Mouse (Mus musculus) Muller cell, postnatal 12 days (primary cell): ENCODE results near the gene Gm4779.
"Not testable (repeated sequence)": the region's sequence is repeated elsewhere in the genome, so short reads cannot be mapped to it uniquely, and the experiment has no call there.

ENCODE experiments used
- DNase-seq: peaks from one replicate; pipeline ENCODE4 v3.0.0-alpha.2; 2015; ENCODE audit errors: inconsistent ontology term

The Gm4779 gene

DNA sequence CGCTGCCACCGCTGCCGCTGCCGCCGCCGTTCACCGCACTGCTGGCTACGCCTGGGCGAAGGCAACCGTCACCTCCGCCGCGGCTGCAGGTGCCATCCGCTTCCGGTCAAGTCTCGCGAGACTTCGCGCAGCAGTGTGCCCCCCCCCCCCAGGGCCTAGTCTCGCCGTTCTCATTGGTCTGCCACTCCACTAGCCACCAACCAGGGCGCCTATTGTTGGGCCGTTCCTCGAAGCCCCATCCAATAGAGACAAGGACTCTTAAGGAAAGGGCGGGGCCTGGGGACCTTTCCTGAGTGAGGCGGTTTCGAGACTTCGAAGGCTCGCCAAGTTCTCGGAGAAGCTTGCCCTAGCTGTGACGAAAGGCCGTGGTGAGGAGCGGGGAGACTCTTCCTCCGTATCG is at the start of gene Gm4779, which contains the start of gene 8030474K03Rik:
Gene Gm4779, minus strand, starts transcription at position 82 of the 400 bp plus-strand sequence.
Gene 8030474K03Rik, plus strand, starts transcription at position 315 of the 400 bp plus-strand sequence.
- no peak for DNase-seq

DNA sequence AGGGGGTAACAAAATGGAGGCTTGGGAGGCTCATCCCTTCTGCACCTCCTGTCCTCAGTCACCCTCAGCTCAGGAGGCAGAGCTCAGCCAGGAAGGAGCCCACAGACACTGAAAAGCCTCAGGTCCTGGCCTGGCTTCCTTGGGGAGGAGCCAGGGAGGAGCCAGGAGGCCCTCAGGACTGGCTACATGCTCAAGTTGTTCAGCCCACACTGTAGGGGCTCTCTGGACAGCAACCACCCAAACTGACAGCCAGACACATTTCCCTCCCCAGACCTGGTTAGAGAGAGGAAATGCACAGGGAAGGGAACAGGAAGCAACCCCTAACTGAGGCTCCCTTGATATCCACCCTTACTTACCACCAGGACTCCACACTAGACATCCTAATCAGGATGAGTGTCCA is 25.8 kb upstream of the Gm4779 start:
- not testable (repeated sequence) for DNase-seq

DNA sequence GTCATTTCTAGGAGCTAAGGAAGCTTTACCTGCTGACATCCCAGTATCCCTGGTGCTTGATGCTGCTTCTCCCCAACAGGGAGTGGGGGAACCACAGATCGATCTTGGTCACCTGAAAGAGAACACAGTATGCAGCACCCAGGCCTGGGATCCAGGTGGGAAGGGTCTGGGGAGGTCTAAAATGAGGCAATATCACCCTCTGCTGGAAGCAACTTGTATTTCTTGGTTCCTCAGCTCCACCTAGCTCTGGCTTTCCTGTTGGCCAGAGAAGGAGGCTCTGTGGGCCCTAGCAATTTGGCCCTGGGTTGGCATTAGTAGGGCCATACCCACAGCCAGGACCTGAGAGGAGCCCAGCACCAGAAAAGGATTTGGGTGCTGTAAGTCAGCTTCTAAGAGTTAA is 24.9 kb upstream of the Gm4779 start:
- DNase-seq = no peak

GRCm38 (mm10) chrX:101811750-101812149 is 17.5 kb upstream of the Gm4779 start:
- peak; percentile 5 for DNase-seq

GRCm38 (mm10) chrX:101805512-101805911 is 11.3 kb upstream of the Gm4779 start:
- DNase-seq = no peak

GRCm38 (mm10) chrX:101791551-101791950 is 2.7 kb downstream of the Gm4779 start:
- no peak for DNase-seq

DNA sequence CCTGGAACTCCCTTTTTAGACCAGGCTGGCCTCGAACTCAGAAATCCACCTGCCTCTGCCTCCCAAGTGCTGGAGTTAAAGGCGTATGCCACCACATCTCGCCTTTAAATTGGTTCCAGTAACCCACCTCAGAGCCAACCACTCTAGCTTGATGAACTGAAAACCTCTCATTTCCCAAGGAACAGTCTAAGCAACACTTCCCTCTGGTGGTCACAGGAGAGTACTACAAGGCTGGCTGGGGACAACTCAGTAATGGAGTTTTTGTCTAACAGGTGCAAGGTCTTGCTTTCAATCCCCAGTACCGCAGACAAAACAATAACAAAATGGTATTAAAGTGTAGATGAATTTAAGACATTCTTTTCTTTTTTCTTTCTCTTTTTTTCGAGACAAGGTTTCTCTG is 22.2 kb downstream of the Gm4779 start:
- peak; percentile 10 for DNase-seq

- no peak for DNase-seq
Observed at GRCm38 (mm10) chrX:101770307-101770706, 23.9 kb downstream of the Gm4779 start.

DNA sequence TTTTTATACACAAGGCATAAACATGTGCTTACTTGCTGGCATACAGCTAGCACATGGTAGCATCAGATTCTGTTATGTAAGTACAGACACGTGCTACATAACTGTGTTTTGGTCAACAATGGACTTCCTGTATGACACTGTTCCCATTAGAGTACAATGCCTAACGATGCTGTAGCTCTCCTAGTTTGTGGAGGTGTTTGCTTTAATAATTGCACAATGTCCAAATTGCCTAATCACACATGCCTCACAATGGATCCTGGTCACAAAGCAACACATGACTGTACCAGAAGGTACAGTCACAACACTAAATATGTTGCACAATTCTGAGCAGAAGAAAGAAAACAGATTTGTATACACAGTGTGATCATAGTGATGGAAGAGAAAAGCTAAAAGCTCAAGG is 24.7 kb downstream of the Gm4779 start:
- DNase-seq = peak; percentile 42

DNA sequence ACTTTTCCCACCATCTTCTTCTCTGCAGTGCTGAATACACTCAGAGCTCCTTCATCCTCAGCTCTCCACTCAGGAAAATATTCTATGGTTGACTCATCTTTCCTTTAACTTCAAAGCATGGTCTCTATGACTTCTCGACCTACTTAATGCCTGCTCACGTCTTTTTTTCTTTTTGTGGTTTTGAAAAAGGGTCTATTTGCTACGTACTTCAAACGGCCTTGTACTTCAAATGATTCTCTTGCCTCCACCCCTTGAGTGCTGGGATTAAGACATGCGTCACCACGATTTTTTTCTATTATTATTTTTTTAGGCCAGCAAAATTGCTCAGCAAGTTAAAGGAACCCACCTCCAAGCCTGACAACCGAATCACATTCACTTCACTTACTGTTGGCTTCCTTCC is 26.9 kb downstream of the Gm4779 start:
- no peak for DNase-seq

DNA sequence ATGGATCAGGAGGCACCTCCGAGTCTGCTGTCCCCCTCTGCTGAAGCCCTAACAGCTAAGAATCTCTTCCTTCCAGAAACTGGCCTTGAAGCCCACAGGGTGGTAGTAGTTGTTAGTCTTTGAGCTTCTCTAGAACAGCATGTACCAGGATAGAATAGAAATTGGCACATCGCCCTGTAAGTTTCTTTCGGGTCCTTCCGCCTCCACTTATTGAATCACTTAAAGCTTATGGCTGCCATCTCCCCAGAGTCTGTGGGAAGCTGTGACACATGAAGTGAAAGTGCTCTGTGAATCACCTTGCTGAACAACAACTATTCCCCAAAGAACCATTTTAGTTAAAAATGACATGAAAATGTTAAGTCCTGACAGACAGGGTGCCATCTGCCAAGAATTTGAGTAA is 29.1 kb downstream of the Gm4779 start:
- DNase-seq = no peak

GRCm38 (mm10) chrX:101764621-101765020 is 29.6 kb downstream of the Gm4779 start:
- DNase-seq = no peak

DNA sequence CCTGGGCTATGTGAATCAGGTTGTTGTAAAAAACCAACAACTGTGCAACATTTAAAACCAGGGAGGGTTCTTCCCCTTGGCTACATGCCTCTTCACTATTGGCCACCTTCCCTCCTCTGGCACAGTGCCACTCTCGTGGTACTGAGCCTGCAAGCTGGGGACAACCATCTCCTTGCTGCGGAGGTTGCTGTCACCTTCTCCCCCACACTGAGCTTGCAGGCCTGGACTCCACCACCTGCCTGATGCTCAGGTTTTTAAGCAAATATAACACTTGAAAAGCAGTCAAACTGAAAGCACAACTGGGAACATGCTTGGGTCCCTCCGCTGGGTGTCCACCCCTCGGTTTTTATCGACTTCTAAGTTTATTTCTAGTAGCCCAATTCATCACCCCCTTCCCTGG is 39.7 kb downstream of the Gm4779 start:
- no peak for DNase-seq

- no peak for DNase-seq
Observed at GRCm38 (mm10) chrX:101750144-101750543, 44.1 kb downstream of the Gm4779 start.

DNA sequence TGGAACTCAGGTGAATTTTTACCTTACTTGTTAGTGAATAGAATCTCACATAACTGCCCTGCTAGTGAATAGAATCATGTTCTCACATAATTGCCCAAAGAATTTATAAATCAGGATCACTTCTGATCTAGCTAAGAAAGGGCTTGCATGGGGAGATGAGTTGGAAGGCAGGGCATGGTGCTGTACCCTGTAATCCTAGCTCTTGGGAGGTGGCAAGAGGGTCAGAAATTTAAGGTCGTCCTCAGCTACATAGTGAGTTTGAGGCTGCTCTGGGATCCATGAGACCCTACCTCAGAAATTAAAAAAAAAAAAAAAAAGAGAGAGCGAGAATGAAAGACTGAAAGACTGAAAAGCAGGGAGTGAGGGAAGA is 53.2 kb downstream of the Gm4779 start:
- no peak for DNase-seq

DNA sequence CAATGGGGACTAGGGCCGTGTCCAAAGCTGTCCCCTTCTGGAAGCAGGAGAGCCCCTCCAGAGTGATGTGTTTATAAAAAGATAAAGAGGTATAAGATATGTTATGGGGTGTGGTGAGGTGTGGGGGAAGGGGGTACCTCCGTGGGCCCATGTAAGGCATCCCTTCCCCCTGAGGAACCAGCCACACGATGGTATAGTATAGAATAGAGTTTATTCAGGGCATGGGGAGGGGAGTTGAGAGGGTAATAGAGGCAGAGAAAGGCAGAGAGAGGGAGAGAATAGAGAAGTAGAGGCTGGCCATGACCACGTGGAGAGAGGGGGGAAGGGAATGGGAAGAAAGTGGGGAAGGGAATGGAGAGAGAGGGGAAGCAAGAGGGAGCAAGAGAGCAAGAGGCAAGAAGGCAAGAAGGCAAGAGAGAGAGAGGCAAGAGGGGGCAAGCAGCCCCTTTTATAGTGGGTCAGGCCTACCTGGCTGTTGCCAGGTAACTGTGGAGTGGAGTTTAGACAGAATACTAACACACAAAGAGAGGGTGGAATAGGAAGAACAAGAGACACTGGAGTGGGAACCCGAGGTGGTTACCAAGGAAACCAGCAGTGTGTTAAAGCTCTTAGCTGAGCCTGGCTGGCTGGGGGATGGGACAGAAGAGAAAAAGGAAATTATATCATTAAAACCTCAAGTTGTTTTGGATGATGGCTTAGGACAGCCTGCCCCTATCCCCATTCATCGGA is 53.7 kb downstream of the Gm4779 start:
- no peak for DNase-seq
